Mouse (Mus musculus) lung, postnatal 36 days (tissue): Measurements from ENCODE around the gene Phlda2.
A peak's percentile ranks its signal among the peaks of the same experiment; 100 is the strongest.

Experiments
- DNase-seq: peaks from one replicate; pipeline ENCODE4 v3.0.0; 2022; ENCODE audit warnings: mixed read lengths

Gene Phlda2

GRCm38 (mm10) chr7:143461294-143461870 lies 41.6 kb downstream of the Phlda2 start:
- DNase-seq = no peak

- DNase-seq = peak; percentile 94
Measured at GRCm38 (mm10) chr7:143460874-143461273, 42.1 kb downstream of the Phlda2 start, which contains the start of gene Cdkn1c. Gene Cdkn1c, minus strand, starts transcription at chr7:143461050.

- no peak for DNase-seq
Measured at GRCm38 (mm10) chr7:143460217-143460834, 42.6 kb downstream of the Phlda2 start.

- DNase-seq = peak; percentile 44
Measured at GRCm38 (mm10) chr7:143459332-143460211, 43.4 kb downstream of the Phlda2 start.

GRCm38 (mm10) chr7:143458963-143459331 lies 44.0 kb downstream of the Phlda2 start:
- no peak for DNase-seq
